Mouse (Mus musculus) embryonic facial prominence, embryonic 13.5 days (tissue): ENCODE measurements around the gene Ephb4. TPM values are rescaled to one million over a fixed set of nuclear protein-coding genes. Genes with fewer than 3 reads are reported as not detected.

ENCODE experiments used
- ATAC-seq: fragments of 200-750 bp; cut with Nextera tagmentation; 2 replicates; pipeline ENCODE4 v1.8.0; 2017; ENCODE audit warnings: low read depth; ENCODE audit not compliant: insufficient number of reproducible peaks, insufficient read depth, low FRiP score, low TSS enrichment
- H3K27ac ChIP-seq: fragments of 300-500 bp; sonication (generic); 2 replicates; pipeline ENCODE4 v1.5.1; 2015; ENCODE audit warnings: moderate library complexity, mild to moderate bottlenecking, inconsistent platforms
- H3K27me3 ChIP-seq: fragments of 300-500 bp; sonication (generic); 2 replicates; pipeline ENCODE4 v1.6.1; 2015; ENCODE audit warnings: mild to moderate bottlenecking, inconsistent platforms
- H3K36me3 ChIP-seq: fragments of 300-500 bp; sonication (generic); 2 replicates; pipeline ENCODE4 v1.6.1; 2015; ENCODE audit warnings: mild to moderate bottlenecking, inconsistent platforms
- H3K4me1 ChIP-seq: fragments of 300-500 bp; sonication (generic); 2 replicates; pipeline ENCODE4 v1.6.1; 2015; ENCODE audit warnings: inconsistent platforms
- H3K4me2 ChIP-seq: fragments of 300-500 bp; sonication (generic); 2 replicates; pipeline ENCODE4 v1.6.1; 2015; ENCODE audit warnings: moderate library complexity, mild to moderate bottlenecking, inconsistent platforms
- H3K4me3 ChIP-seq: fragments of 300-500 bp; sonication (generic); 2 replicates; pipeline ENCODE4 v1.5.1; 2015; ENCODE audit warnings: mild to moderate bottlenecking, inconsistent platforms
- H3K9ac ChIP-seq: fragments of 300-500 bp; sonication (generic); 2 replicates; pipeline ENCODE4 v1.6.1; 2015; ENCODE audit warnings: mild to moderate bottlenecking, inconsistent platforms
- H3K9me3 ChIP-seq: fragments of 300-500 bp; sonication (generic); 2 replicates; pipeline ENCODE4 v1.6.1; 2016; ENCODE audit warnings: inconsistent platforms
- WGBS: fragments of 180-500 bp; shearing (Covaris S2); methylation state at CpG from one replicate; pipeline ENCODE4 v1.1.7; 2015; ENCODE audit warnings: mixed read lengths; 5-methylcytosine and 5-hydroxymethylcytosine counted together
- polyA plus RNA-seq: library from polyadenylated mRNA; unstranded; fragments of >200 nt; fragmentation: Nextera tagmentation; extraction: Ambion mirVana; gene quantifications from 2 replicates; pipeline ENCODE4 v1.2.1, GENCODE M21; 2015

The Ephb4 gene
- polyA plus RNA-seq, 1 experiment from 2014 or later = 71.0 TPM

GRCm38 (mm10) chr5:137337190-137337589 lies 12.7 kb upstream of the Ephb4 start:
- Histone ChIP-seq H3K36me3 (no peaks in the 10 kb centered on the region), H3K4me1 (peaks cover 30% of the 10 kb centered on the region), H3K27ac (no peak overlapping the region), H3K27me3 (no peaks in the 10 kb centered on the region), H3K4me2 (no peak overlapping the region; the same call in 1 of the 2 replicates), H3K9me3 (no peaks in the 10 kb centered on the region), H3K9ac (peak overlapping the region; percentile 6; the same call in 1 of the 2 replicates), H3K4me3 (no peak overlapping the region)
- 30% methylated on average over 8 of the region's 8 CpGs for WGBS
- ATAC-seq = no peak

GRCm38 (mm10) chr5:137338256-137338655 lies 11.7 kb upstream of the Ephb4 start:
- 0% methylated on average over 19 of the region's 19 CpGs for WGBS
- H3K4me1 ChIP-seq = peaks cover 20% of the 10 kb centered on the region
- H3K36me3 ChIP-seq = no peaks in the 10 kb centered on the region
- H3K27me3 ChIP-seq = no peaks in the 10 kb centered on the region
- H3K9me3 ChIP-seq = no peaks in the 10 kb centered on the region
- H3K9ac ChIP-seq = peak overlapping the region; percentile 73
- H3K4me3 ChIP-seq = peak overlapping the region; percentile 46
- peak; percentile 78 for ATAC-seq
- H3K27ac ChIP-seq = peak overlapping the region; percentile 90
- peak overlapping the region; percentile 75 for H3K4me2 ChIP-seq

- Histone ChIP-seq H3K9ac (peak overlapping the region; percentile 73), H3K4me1 (peaks cover 20% of the 10 kb centered on the region), H3K27me3 (no peaks in the 10 kb centered on the region), H3K9me3 (no peaks in the 10 kb centered on the region), H3K4me3 (peak overlapping the region; percentile 46), H3K36me3 (no peaks in the 10 kb centered on the region), H3K4me2 (peak overlapping the region; percentile 75), H3K27ac (peak overlapping the region; percentile 90)
- 4% methylated on average over 11 of the region's 11 CpGs for WGBS
- ATAC-seq = no peak
Observed at GRCm38 (mm10) chr5:137338663-137339289, 11.1 kb upstream of the Ephb4 start.

- peak; percentile 60; the same call in 1 of the 2 replicates for ATAC-seq
- Histone ChIP-seq H3K4me2 (peak overlapping the region; percentile 75), H3K9ac (peak overlapping the region; percentile 73), H3K36me3 (no peaks in the 10 kb centered on the region), H3K27ac (peak overlapping the region; percentile 90), H3K9me3 (no peaks in the 10 kb centered on the region), H3K4me3 (peak overlapping the region; percentile 46), H3K4me1 (peaks cover 17% of the 10 kb centered on the region), H3K27me3 (no peaks in the 10 kb centered on the region)
- WGBS = 8% methylated on average over 22 of the region's 22 CpGs
Observed at GRCm38 (mm10) chr5:137339290-137339979, 10.5 kb upstream of the Ephb4 start.

- no peak for ATAC-seq
- 69% methylated on average over 6 of the region's 6 CpGs for WGBS
- H3K27ac ChIP-seq = peak overlapping the region; percentile 90
- H3K9ac ChIP-seq = no peak overlapping the region
- no peak overlapping the region for H3K4me3 ChIP-seq
- H3K4me2 ChIP-seq = peak overlapping the region; percentile 75; the same call in 1 of the 2 replicates
- no peaks in the 10 kb centered on the region for H3K9me3 ChIP-seq
- peaks cover 17% of the 10 kb centered on the region for H3K4me1 ChIP-seq
- H3K27me3 ChIP-seq = no peaks in the 10 kb centered on the region
- H3K36me3 ChIP-seq = no peaks in the 10 kb centered on the region
Observed at GRCm38 (mm10) chr5:137340222-137340621, 9.7 kb upstream of the Ephb4 start.

GRCm38 (mm10) chr5:137342407-137343012 lies 7.4 kb upstream of the Ephb4 start:
- Histone ChIP-seq H3K4me2 (no peak overlapping the region), H3K27me3 (no peaks in the 10 kb centered on the region), H3K9ac (no peak overlapping the region), H3K4me3 (no peak overlapping the region), H3K36me3 (no peaks in the 10 kb centered on the region), H3K9me3 (no peaks in the 10 kb centered on the region), H3K4me1 (peaks cover 22% of the 10 kb centered on the region), H3K27ac (no peak overlapping the region)
- WGBS = 71% methylated on average over 7 of the region's 7 CpGs
- ATAC-seq = no peak

GRCm38 (mm10) chr5:137343412-137343811 lies 6.5 kb upstream of the Ephb4 start:
- Histone ChIP-seq H3K27ac (no peak overlapping the region), H3K4me1 (peaks cover 26% of the 10 kb centered on the region), H3K4me3 (no peak overlapping the region), H3K27me3 (no peaks in the 10 kb centered on the region), H3K9ac (no peak overlapping the region), H3K36me3 (no peaks in the 10 kb centered on the region), H3K9me3 (no peaks in the 10 kb centered on the region), H3K4me2 (no peak overlapping the region)
- no peak for ATAC-seq
- WGBS = 95% methylated on average over 5 of the region's 5 CpGs

GRCm38 (mm10) chr5:137343869-137344268 lies 6.0 kb upstream of the Ephb4 start:
- H3K27me3 ChIP-seq = no peaks in the 10 kb centered on the region
- H3K9ac ChIP-seq = no peak overlapping the region
- H3K36me3 ChIP-seq = no peaks in the 10 kb centered on the region
- H3K4me1 ChIP-seq = peaks cover 27% of the 10 kb centered on the region
- no peaks in the 10 kb centered on the region for H3K9me3 ChIP-seq
- no peak overlapping the region for H3K4me3 ChIP-seq
- no peak overlapping the region for H3K4me2 ChIP-seq
- H3K27ac ChIP-seq = no peak overlapping the region
- no peak for ATAC-seq

- Histone ChIP-seq H3K27ac (no peak overlapping the region), H3K4me2 (peak overlapping the region; percentile 27; the same call in 1 of the 2 replicates), H3K36me3 (no peaks in the 10 kb centered on the region), H3K4me3 (no peak overlapping the region), H3K27me3 (no peaks in the 10 kb centered on the region), H3K9ac (no peak overlapping the region), H3K4me1 (peaks cover 20% of the 10 kb centered on the region), H3K9me3 (no peaks in the 10 kb centered on the region)
- WGBS = 21% methylated on average over 9 of the region's 9 CpGs
- ATAC-seq = no peak
Observed at GRCm38 (mm10) chr5:137345821-137346220, 4.1 kb upstream of the Ephb4 start.

- Histone ChIP-seq H3K4me2 (no peak overlapping the region), H3K27me3 (no peaks in the 10 kb centered on the region), H3K4me3 (no peak overlapping the region), H3K4me1 (peaks cover 21% of the 10 kb centered on the region), H3K36me3 (no peaks in the 10 kb centered on the region), H3K27ac (no peak overlapping the region), H3K9me3 (no peaks in the 10 kb centered on the region), H3K9ac (no peak overlapping the region)
- no peak for ATAC-seq
- WGBS = 75% methylated on average over 1 of the region's 1 CpGs
Observed at GRCm38 (mm10) chr5:137346388-137346787, 3.5 kb upstream of the Ephb4 start.

GRCm38 (mm10) chr5:137346983-137347382 lies 2.9 kb upstream of the Ephb4 start:
- Histone ChIP-seq H3K9ac (no peak overlapping the region), H3K27me3 (no peaks in the 10 kb centered on the region), H3K4me3 (no peak overlapping the region), H3K4me1 (peaks cover 26% of the 10 kb centered on the region), H3K27ac (no peak overlapping the region), H3K4me2 (no peak overlapping the region), H3K36me3 (no peaks in the 10 kb centered on the region), H3K9me3 (no peaks in the 10 kb centered on the region)
- no peak for ATAC-seq
- WGBS = 88% methylated on average over 4 of the region's 4 CpGs

- Histone ChIP-seq H3K4me1 (peaks cover 34% of the 10 kb centered on the region), H3K36me3 (no peaks in the 10 kb centered on the region), H3K4me3 (no peak overlapping the region), H3K4me2 (peak overlapping the region; percentile 97; the same call in 1 of the 2 replicates), H3K27ac (no peak overlapping the region), H3K9me3 (no peaks in the 10 kb centered on the region), H3K9ac (no peak overlapping the region), H3K27me3 (no peaks in the 10 kb centered on the region)
- WGBS = 14% methylated on average over 7 of the region's 7 CpGs
- no peak for ATAC-seq
Observed at GRCm38 (mm10) chr5:137347856-137348255, 2.1 kb upstream of the Ephb4 start.
